Mouse (Mus musculus): Measurements from ENCODE around the gene Cox7a2.

DNA sequence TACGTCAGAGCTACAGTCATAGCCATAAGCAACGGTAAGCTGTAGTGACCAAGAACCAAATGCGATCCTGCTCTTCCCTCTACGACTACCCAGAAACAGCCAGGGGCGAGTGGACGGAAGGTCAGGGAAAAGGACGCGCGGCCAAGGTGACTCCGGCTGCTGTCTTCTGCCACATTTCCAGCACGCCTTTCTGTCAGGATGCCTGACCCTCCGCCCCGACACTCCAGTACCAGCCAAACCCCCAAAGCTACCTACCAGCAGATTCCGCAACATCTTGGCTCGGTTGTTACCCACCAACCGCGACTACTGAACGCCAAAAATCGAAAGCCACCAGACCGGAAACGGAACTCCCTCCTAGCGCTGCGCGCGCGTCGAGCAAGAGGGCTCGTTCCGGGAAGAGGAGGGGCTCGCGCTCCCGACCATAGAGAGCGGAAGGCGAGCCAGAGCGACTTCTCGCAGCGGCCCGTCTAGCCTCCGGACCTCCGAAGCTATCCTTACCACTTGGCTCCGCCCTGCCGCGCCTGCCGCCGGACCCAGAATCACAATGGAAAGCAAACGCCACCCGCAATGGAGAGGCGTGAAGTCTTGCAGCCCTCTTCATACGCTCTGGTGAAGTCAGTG is at the start of gene Cox7a2:
- TF ChIP-seq POLR2A (IDR thresholded peaks at IDR 0.05; ENCODE audit: borderline replicate concordance, extremely low read depth, insufficient read depth, insufficient read length, poor library complexity, severe bottlenecking) (peak; percentile 63; the same call in 1 of the 2 replicates), CTCF (IDR thresholded peaks at IDR 0.05; ENCODE audit: borderline replicate concordance, extremely low read depth, insufficient read depth, insufficient read length) (no peak)
